Comparison of ENCODE assay signal across 9 mouse cellular contexts in the genomic region with DNA sequence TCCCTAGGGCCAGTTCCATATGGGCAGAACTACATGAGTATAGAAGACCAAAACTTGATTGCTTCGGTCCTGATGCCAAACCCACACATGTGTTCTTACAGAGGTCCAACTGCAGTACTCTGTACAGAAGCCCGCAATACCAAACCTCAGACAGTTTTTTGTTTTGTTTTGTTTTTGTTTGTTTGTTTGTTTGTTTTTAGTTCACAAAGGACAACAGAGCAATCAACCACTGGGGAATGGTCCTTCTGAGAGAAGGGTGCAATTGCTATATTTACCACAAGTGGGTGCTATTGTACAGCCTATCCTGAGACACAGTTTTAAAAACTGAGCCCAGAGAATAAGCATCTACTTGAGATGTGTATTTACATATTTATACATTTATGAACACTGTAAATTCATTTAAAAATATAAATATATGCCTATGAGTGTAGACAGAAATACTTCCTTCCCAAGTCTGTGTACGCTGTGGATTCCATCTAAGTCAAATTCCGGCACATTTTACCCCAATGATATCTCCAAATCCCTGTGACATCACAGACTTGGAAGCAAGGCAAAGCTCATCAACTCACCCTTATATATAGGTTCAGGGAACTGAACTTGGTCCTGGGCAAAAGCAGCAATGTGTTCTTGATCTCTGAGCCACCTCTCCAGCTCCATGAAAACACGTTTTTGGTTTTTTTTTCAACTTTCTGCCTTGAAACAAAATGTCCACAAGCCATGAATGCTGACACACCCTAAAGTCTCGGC.
A peak's percentile ranks its signal among the peaks of the same experiment; 100 is the strongest.
DNase-seq lines count a peak whose midpoint lies in the region; ATAC-seq and TF ChIP-seq lines count a peak whose summit lies in the region.
"Had no signal": no experiment of that assay in that cellular context is flagged by ENCODE, and none has a peak within 500 bp of the region (broad histone marks: within the 10 kb centered on the region; RNA-seq: fewer than 3 reads in every experiment).

No protein-coding gene starts in this region.

- peak; percentile 68 for ATAC-seq in hindbrain, embryonic 11.5 days (ENCODE audit: low FRiP score)
- peak; percentile 63 for ATAC-seq in forebrain, postnatal 0 days
- ATAC-seq in CD4-positive, CD25-positive, alpha-beta regulatory T cell, adult 4 months, result no peak

- DNase-seq in hindbrain, embryonic 11.5 days (ENCODE audit: low spot score), result peak; percentile 67
- no peak for DNase-seq in hindbrain, embryonic 10.5 days (ENCODE audit: low spot score)
- peak; percentile 14 for DNase-seq in right cerebral cortex, adult 18-20 months
- no peak for DNase-seq in right cerebral cortex, postnatal 4 days
- DNase-seq in forebrain, postnatal 0 days, result peak; percentile 77
- DNase-seq in retina, postnatal 7 days (ENCODE audit: low read depth, low spot score), result peak; percentile 20
- no peak for DNase-seq in heart, postnatal 14 days

- no peaks in the 10 kb centered on the region for H3K9me3 ChIP-seq in hindbrain, embryonic 11.5 days (ENCODE audit: control insufficient read depth, low read length)
- no peaks in the 10 kb centered on the region for H3K9me3 ChIP-seq in hindbrain, embryonic 10.5 days
- no peaks in the 10 kb centered on the region for H3K9me3 ChIP-seq in forebrain, postnatal 0 days (ENCODE audit: low read length)
- H3K9me3 ChIP-seq: limb, embryonic 13.5 days had no signal

- intact Hi-C loops in heart, postnatal 14 days (cut with DNase I), result loop anchor here (2.0 to 5.0 kb wide), 2 partner anchors 394 to 748 kb away; no protein-coding TSS in a partner anchor

- WGBS in hindbrain, embryonic 11.5 days, result 75% methylated on average over 6 of the region's 6 CpGs
- 71% methylated on average over 6 of the region's 6 CpGs for WGBS in hindbrain, embryonic 10.5 days
- WGBS in forebrain, postnatal 0 days, result 65% methylated on average over 6 of the region's 6 CpGs

- no peak overlapping the region for H3K9ac ChIP-seq in hindbrain, embryonic 11.5 days (ENCODE audit: low read depth, low read length)
- H3K9ac ChIP-seq in forebrain, postnatal 0 days, result no peak overlapping the region
- H3K9ac ChIP-seq: limb, embryonic 13.5 days had no signal

- H3K36me3 ChIP-seq in hindbrain, embryonic 11.5 days (ENCODE audit: control insufficient read depth, insufficient read depth, low read length), result no peaks in the 10 kb centered on the region
- H3K36me3 ChIP-seq in hindbrain, embryonic 10.5 days, result no peaks in the 10 kb centered on the region
- H3K36me3 ChIP-seq in forebrain, postnatal 0 days (ENCODE audit: insufficient read depth), result no peaks in the 10 kb centered on the region
- H3K36me3 ChIP-seq: limb, embryonic 13.5 days had no signal

- no peak overlapping the region for H3K27ac ChIP-seq in hindbrain, embryonic 11.5 days (ENCODE audit: low read depth, low read length)
- no peak overlapping the region for H3K27ac ChIP-seq in hindbrain, embryonic 10.5 days
- H3K27ac ChIP-seq in forebrain, postnatal 0 days (ENCODE audit: low read depth, low read length), result no peak overlapping the region
- H3K27ac ChIP-seq: limb, embryonic 13.5 days had no signal

- H3K4me2 ChIP-seq in hindbrain, embryonic 11.5 days (replicated peaks; ENCODE audit: low read depth, low read length), result no peak overlapping the region
- H3K4me2 ChIP-seq in forebrain, postnatal 0 days (ENCODE audit: low read depth), result no peak overlapping the region
- H3K4me2 ChIP-seq: limb, embryonic 13.5 days had no signal

- H3K27me3 ChIP-seq in hindbrain, embryonic 11.5 days (ENCODE audit: control insufficient read depth, insufficient read depth, low read length), result no peaks in the 10 kb centered on the region
- no peaks in the 10 kb centered on the region for H3K27me3 ChIP-seq in hindbrain, embryonic 10.5 days (ENCODE audit: insufficient read depth, poor library complexity, severe bottlenecking)
- H3K27me3 ChIP-seq in forebrain, postnatal 0 days (ENCODE audit: insufficient read depth, low read length), result no peaks in the 10 kb centered on the region
- H3K27me3 ChIP-seq: limb, embryonic 13.5 days had no signal

- H3K4me1 ChIP-seq in hindbrain, embryonic 11.5 days (replicated peaks; ENCODE audit: control insufficient read depth, insufficient read depth, low read length), result no peaks in the 10 kb centered on the region
- H3K4me1 ChIP-seq in hindbrain, embryonic 10.5 days (replicated peaks), result no peaks in the 10 kb centered on the region
- no peaks in the 10 kb centered on the region for H3K4me1 ChIP-seq in forebrain, postnatal 0 days (ENCODE audit: insufficient read depth)
- H3K4me1 ChIP-seq: limb, embryonic 13.5 days had no signal

- TF ChIP-seq CTCF in forebrain, postnatal 0 days (IDR thresholded peaks at IDR 0.05; ENCODE audit: low read depth), result peak; percentile 93

- H3K4me3 ChIP-seq in hindbrain, embryonic 11.5 days (ENCODE audit: low read depth, low read length), result no peak overlapping the region
- no peak overlapping the region for H3K4me3 ChIP-seq in hindbrain, embryonic 10.5 days
- H3K4me3 ChIP-seq in forebrain, postnatal 0 days (ENCODE audit: low read depth, low read length), result no peak overlapping the region
- H3K4me3 ChIP-seq: limb, embryonic 13.5 days had no signal

Comparison
In these comparisons a context has a peak if more than half of its experiments do, and no peak if none do; other contexts are left out.
1. DNase-seq: peak in hindbrain, embryonic 11.5 days (single experiment), right cerebral cortex, adult 18-20 months (single experiment), forebrain, postnatal 0 days (single experiment) and retina, postnatal 7 days (single experiment); none in hindbrain, embryonic 10.5 days (single experiment), right cerebral cortex, postnatal 4 days (single experiment) and heart, postnatal 14 days (0 of 2).